Mouse (Mus musculus) lung, postnatal 36 days (tissue): Measurements from ENCODE around the gene Zhx3.

Experiments used
- DNase-seq: peaks from one replicate; pipeline ENCODE4 v3.0.0; 2022; ENCODE audit warnings: mixed read lengths

Zhx3 gene

GRCm38 (mm10) chr2:160746637-160747036 is 126.2 kb downstream of the Zhx3 start:
- DNase-seq = no peak

DNA sequence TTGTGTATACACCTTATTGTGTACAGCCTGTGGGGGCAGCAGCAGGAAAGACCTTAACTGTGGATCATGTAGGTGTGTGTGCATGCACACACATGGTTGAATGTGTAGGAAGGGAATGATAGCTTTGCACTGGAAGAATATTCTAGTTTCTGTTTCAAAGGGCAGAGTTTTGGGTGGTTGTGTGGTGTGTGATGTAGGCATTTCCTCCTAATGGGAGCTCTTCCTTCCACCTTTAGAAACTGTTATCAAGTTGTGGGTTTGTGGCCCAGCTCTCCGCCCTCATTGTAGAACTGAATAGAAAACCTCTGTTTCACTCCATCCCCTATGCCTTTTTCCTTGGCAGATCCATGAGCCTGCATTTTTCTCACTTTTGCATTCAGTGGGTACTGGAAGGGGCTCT is 127.3 kb downstream of the Zhx3 start:
- no peak for DNase-seq

- DNase-seq = no peak
These were observed 128.0 kb downstream of the Zhx3 start for GRCm38 (mm10) chr2:160744823-160745210.

DNA sequence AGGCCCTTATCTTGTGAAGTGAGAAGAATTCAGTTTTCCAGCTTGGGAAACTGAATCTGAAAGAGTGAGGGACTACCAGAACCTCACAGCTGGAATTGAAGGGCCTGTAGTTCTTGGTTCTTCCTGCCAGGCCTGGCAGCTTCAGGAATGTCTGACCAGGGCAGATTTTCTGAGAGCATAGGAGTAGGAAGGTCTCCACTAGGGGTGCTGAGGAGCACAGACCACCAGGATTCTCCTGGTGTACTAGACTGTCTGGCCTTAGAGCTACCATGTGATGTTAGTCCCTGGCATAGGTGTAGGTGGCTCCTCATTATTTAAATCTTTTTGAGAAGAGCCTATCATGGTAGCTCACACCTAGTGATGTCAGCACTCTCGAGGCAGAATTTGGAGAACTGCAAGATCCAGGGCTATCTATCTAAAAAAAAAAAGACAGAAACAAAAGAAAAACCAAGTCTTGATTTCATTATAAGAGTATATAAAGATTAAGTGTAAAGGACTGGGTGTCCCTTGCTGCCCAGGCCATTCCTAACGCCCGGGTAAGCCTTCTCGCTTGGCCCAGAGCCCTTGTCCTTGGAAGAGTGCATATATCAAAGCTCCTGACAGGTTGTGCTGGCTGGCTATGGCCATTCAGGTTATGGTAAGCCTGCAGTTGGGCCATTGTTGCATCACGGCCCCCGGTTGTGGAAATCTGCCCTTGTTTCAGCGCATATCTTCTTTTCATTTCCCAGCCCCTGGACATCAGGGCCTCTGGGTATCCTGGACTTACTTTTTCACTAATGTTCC is 128.6 kb downstream of the Zhx3 start:
- peak; percentile 90 for DNase-seq

DNA sequence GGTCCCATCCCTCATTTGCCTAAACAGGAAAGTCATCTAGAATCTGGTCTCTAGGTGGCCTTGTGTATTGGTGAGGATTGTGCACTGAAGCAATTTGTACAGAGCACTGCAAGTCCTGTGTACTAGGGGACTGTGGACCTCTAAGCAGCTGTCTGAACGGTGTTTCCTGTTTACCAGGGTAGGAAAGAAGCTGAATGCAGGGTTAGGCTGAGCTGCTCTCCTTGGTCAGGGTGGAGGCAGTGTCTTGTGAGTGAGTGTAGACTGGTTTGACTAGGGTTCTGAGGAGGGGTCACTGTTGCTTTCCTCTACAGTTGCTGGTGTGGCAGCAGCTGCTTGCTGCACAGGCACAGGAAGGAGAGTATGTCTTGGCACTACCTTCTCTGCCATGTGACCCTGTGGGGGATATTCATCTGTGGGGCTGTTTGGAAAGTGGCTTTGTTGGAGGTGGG is 130.6 kb downstream of the Zhx3 start:
- no peak for DNase-seq

DNA sequence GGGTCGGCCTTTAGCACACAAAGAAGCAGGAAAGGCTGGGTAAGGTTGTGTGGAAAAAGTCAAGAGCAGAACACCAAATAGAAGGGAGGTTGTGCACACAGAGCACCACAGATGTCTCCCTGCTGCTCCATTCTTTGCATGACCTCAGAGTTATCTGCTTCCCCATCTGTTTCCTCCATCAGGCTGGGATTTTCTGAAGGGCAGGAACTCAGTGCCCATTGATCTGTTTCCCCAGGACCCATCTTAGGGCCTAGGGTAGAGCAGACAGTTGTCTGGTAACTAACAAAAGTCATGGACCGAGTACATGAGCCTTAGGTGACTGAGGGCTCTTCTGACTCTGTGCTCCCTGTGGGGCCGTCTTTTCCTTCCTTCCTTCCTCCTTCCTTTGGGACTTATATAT is 131.2 kb downstream of the Zhx3 start:
- peak; percentile 61 for DNase-seq

GRCm38 (mm10) chr2:160740521-160741156 is 132.2 kb downstream of the Zhx3 start:
- no peak for DNase-seq

DNA sequence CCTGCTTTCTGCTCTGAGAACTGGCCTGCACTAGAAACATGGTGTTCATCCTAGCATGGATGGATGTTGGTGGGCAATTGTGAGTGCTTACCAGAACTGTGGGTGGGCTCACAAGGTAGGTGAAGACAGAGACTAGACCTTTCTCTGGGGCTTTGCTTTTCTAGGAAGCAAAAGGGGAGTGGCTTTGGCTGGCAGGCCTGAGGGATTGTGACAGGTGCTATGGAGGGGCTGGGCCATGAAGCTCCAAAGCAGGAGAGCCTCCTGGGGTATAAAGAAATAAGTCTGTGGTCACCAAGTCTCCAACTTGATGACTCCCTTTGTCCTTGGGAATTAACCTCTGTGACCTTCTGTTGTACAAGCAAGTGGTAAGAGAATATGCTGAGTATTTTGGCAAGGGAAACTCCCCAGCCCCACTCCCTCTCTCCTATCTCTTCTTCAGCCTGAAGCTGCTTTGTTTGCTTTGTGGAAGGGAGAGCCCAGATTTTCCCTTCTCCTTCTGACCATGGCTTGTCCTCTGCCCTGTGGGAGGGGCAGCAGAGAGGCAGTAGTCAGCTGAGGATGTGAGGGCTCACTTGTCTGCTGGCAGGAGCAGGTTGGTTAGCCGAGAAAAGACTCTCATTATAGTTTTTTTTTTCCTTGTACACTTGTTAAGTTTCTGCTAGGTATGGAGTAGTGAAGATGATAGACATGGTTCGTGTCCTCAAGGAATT is 133.0 kb downstream of the Zhx3 start:
- DNase-seq = no peak

DNA sequence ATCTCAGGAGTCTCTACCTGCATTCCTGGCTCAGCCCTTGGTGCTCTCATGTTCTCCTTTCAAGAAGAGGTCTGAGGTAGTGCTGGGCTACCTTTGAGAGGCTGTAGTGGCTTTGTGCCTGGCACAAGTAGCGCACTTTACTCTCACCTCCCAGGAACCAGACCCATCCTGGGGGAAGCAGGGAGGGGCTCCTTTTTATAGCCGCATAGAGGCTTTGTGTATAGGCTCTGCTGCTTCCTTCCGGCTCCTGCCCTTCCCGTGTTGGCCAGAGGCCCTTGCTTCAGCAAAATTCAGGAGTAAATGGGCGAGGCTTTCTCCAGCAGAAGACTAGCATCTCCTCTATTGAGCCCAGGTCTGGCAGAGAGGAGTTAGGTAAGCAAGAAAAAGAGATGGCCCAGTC is 134.4 kb downstream of the Zhx3 start:
- peak; percentile 83 for DNase-seq

GRCm38 (mm10) chr2:160736466-160736865 is 136.3 kb downstream of the Zhx3 start:
- DNase-seq = no peak

GRCm38 (mm10) chr2:160735706-160736310 is 137.0 kb downstream of the Zhx3 start:
- DNase-seq = no peak

DNA sequence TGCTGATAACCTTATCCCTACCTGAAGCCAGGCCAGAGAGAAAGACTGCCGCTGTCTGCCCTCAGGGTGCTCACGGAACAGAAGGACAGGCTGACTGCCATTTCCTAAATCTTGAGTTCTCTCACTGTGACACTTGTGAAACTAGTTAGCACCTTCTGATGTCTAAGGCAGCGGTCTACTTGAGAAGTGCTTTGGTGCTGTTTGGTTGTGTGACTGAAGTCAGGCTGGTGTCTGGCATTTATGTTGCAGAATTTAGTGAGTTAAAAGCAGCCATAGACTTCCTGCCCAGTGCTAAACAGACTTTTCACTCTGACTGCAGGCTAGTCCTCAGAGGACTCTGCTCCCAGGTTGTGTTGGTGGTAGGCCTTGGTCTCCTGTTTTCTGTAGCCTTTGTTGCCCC is 138.5 kb downstream of the Zhx3 start:
- no peak for DNase-seq

GRCm38 (mm10) chr2:160733131-160733531 is 139.7 kb downstream of the Zhx3 start:
- DNase-seq = no peak

DNA sequence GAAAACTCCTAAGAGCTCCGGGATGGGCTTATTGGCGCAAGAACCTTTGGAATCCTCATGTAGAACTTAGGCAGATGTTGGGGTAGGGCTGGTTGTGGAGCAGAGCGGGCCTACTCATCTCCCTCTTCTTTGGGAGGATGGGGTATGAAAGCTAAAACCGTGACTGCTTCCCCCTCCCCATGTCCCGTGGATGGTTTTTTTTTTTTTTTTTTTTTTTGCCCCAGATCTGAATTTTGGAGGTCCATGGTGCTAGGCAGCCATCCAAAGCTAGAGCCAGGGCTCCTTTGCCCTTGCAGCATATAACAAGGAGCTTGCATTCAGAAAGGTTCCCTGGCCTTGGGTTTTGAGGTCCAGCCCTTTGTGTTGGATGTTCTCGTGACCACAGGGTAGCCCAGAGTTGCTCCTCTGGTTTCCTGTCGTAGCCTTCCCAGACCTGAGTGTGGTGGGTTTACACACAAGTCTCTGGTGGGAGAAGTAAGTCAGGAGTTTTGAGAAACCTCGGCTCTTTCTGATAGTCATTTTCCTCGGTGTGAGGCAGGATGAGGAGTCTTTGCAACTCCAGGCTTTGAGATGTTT is 140.3 kb downstream of the Zhx3 start:
- no peak for DNase-seq

DNA sequence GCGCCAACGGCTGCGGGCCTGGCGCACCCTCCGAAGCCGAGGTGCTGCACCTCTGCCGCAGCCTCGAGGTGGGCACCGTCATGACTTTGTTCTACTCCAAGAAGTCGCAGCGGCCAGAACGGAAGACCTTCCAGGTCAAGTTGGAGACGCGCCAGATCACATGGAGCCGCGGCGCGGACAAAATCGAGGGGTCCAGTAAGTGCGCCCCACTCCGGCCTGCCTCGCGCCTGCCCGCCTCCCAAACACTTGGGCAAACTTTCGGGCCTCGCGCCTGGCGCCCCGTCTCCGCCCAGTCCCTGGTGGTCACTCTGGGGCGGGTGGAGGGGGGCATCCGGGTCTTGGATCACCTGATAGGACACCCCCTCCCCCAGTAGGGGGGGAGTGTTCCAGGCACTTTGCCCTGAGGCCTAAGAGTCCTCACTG is 140.9 kb downstream of the Zhx3 start:
- DNase-seq = peak; percentile 84

DNA sequence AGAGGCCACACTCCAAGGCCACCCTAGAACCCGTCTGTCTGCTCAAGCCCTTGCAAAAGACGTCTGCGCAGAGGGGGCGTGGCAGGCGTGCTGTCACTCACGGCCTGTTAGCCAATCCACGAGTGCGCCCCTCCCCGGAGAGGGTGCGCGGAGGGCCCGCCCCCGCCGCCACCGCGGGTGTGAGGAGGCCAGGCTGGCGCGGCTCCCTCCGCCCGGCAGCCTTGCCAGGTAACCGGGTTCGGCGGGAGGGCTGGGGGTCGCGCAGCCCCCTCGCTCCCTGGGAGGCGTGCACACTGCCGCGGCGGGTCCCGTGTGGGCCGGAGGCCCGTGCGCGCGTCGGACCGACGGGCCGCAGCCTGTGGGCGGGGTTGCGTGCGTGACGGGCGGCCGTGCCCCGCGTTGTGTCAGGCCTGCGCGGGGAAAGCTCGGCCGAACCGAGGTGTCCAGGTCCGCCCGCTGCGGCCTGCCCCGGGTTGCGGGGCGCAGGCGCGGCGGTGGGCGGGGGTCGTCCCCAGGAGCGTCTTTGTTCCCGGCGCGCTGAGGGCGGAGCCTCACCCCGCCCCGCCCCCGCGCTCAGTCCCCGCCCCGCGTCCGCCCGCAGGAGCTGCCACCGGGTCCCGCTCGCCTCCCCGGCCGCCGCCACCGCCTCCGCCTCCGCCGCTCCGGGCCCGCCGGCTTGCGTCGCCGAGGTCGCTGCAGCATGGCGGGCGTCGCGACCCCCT is 141.5 kb downstream of the Zhx3 start, which contains the start of gene Plcg1:
TSS of gene Plcg1 (plus strand) at position 184 of the 722 bp plus-strand sequence.
- peak; percentile 97 for DNase-seq

- DNase-seq = no peak
These were observed 142.0 kb downstream of the Zhx3 start for GRCm38 (mm10) chr2:160730797-160731116.

- DNase-seq = peak; percentile 76
These were observed 142.7 kb downstream of the Zhx3 start for GRCm38 (mm10) chr2:160729851-160730796.

DNA sequence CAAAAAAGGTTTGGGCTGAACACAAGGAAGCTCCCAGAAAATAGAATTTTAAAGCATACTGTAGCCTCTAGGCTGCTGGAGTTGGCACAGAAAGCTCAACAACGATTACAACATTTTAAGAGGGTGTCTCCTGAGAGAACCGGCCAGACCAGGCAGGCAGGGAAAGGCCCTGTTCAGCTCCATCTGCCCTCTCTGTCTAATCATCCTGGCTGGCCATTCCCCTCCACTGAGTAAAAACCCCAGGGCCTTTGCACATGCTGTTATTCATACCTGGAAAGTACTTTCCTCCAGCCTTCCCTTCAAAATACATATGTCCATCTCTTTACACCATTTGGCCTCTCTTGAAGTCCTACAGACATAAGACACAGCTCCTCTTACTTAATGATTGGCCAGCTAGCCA is 143.4 kb downstream of the Zhx3 start:
- DNase-seq = peak; percentile 71

- DNase-seq = no peak
These were observed 143.8 kb downstream of the Zhx3 start for GRCm38 (mm10) chr2:160728972-160729371.
